Mouse (Mus musculus) ES-Bruce4 (cell line): ENCODE measurements at regions not wholly inside any gene's neighbourhood (a gene's known extent, or its start where the extent isn't known, plus 50 kb on each side); places are given as distances from the start of the nearest gene placed in this dataset.

Source experiments
- CTCF ChIP-seq: IDR thresholded peaks from one replicate; pipeline ENCODE4 v1.8.1; 2011; ENCODE audit warnings: low read depth, low read length
- EP300 ChIP-seq: IDR thresholded peaks from 2 replicates; pipeline ENCODE4 v1.6.1; 2011; ENCODE audit warnings: low read depth, low read length; ENCODE audit not compliant: insufficient read depth
- POLR2A ChIP-seq: IDR thresholded peaks from one replicate; pipeline ENCODE4 v1.8.1; 2011; ENCODE audit warnings: low read length; ENCODE audit not compliant: insufficient read depth

- TF ChIP-seq CTCF (no peak), POLR2A (no peak), EP300 (no peak)
Observed at GRCm38 (mm10) chr1:168058769-168059168, 369.7 kb downstream of the Lmx1a start.
